Mouse (Mus musculus) forebrain, postnatal 0 days (tissue): ENCODE results near the gene Auts2. TPM values are rescaled to one million over a fixed set of nuclear protein-coding genes. Genes with fewer than 3 reads are reported as not detected.

Experiments used
- ATAC-seq: fragments of 200-750 bp; cut with Nextera tagmentation; 2 replicates; pipeline ENCODE4 v1.8.0; 2017; ENCODE audit warnings: mild to moderate bottlenecking, moderate library complexity
- DNase-seq: peaks from one replicate; pipeline ENCODE4 v3.0.0-alpha.2; 2015
- H3K27ac ChIP-seq: fragments of 300-500 bp; sonication (generic); 2 replicates; pipeline ENCODE4 v1.5.1; 2014; ENCODE audit warnings: low read depth, mild to moderate bottlenecking, antibody characterized with exemption, low read length, moderate library complexity, mixed read lengths
- H3K27me3 ChIP-seq: fragments of 300-500 bp; sonication (generic); 2 replicates; pipeline ENCODE4 v1.6.1; 2014; ENCODE audit warnings: mild to moderate bottlenecking, low read length, mixed read lengths; ENCODE audit not compliant: insufficient read depth
- H3K36me3 ChIP-seq: fragments of 300-500 bp; sonication (generic); 2 replicates; pipeline ENCODE4 v1.6.1; 2014; ENCODE audit warnings: mild to moderate bottlenecking, moderate library complexity; ENCODE audit not compliant: insufficient read depth
- H3K4me1 ChIP-seq: fragments of 300-500 bp; sonication (generic); 2 replicates; pipeline ENCODE4 v1.6.1; 2014; ENCODE audit warnings: antibody characterized with exemption; ENCODE audit not compliant: insufficient read depth
- H3K4me2 ChIP-seq: fragments of 300-500 bp; sonication (generic); 2 replicates; pipeline ENCODE4 v1.6.1; 2014; ENCODE audit warnings: low read depth, mild to moderate bottlenecking, moderate library complexity
- H3K4me3 ChIP-seq: fragments of 300-500 bp; sonication (generic); 2 replicates; pipeline ENCODE4 v1.5.1; 2014; ENCODE audit warnings: low read depth, low read length, mixed read lengths
- H3K9ac ChIP-seq: fragments of 300-500 bp; sonication (generic); 2 replicates; pipeline ENCODE4 v1.6.1; 2014; ENCODE audit warnings: mild to moderate bottlenecking
- H3K9me3 ChIP-seq: fragments of 300-500 bp; sonication (generic); 2 replicates; pipeline ENCODE4 v1.6.1; 2016; ENCODE audit warnings: low read length
- CTCF ChIP-seq: sonication (generic); IDR thresholded peaks from 2 replicates; pipeline ENCODE4 v1.5.1; 2016; ENCODE audit warnings: antibody characterized with exemption, control low read depth, low read depth
- WGBS: fragments of 180-500 bp; shearing (Covaris S2); extraction: QIAGEN DNeasy Blood & Tissue Kit; methylation state at CpG from one replicate; pipeline ENCODE4 v1.1.7; 2014; 5-methylcytosine and 5-hydroxymethylcytosine counted together
- polyA plus RNA-seq: library from polyadenylated mRNA; unstranded; fragments of >200 nt; fragmentation: Nextera tagmentation; extraction: Ambion mirVana; gene quantifications from 2 replicates; pipeline ENCODE4 v1.2.1, GENCODE M21; 2015
- total RNA-seq: library from RNA; depleted of rRNA; stranded (reverse); fragments of >200 nt; gene quantifications from 2 replicates; pipeline ENCODE4 v1.2.3, GENCODE M21; 2014

Gene Auts2
- total and polyA plus RNA-seq, 2 experiments from 2014 or later = 40.9 to 66.2 TPM

DNA sequence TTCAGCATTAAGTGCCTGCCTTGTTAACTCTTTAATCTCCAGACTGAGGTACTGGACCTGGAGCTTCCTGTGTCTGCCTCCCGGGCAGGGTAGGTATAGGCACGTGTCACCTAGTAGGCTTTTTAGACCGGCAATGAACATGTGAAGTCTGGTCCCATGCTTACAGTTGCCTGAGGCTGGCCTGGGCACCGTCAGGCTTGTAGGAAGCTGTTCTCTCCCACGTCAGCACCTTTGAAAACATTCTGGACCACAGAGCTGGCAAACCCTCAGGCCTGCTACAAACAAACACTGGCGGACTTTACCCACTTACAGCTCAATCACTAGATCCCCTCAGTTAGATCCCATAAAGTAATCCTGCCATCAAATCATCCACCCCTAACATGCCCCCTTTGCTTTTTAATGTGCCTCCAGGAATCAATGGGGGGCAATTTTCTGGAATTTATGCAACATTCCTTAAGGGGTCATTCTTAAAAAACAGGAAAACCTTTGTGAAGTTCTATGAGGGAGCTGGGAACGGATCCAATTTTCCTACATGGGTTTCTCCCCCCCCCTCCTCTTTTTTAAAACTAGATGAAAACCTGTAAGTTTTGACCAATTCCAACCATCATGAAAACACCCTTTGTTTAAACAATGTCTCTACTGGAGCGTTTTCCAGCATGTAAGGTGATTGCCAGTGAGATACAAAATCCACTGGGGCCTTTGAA, 692.4 kb downstream of the Auts2 start:
- H3K9me3 ChIP-seq = no peaks in the 10 kb centered on the region
- no peak overlapping the region for H3K4me3 ChIP-seq
- ATAC-seq = no peak
- H3K27me3 ChIP-seq = no peaks in the 10 kb centered on the region
- H3K36me3 ChIP-seq = no peaks in the 10 kb centered on the region
- no peak for DNase-seq
- no peaks in the 10 kb centered on the region for H3K4me1 ChIP-seq
- no peak for TF ChIP-seq CTCF
- 27% methylated on average over 8 of the region's 8 CpGs for WGBS
- H3K4me2 ChIP-seq = no peak overlapping the region
- no peak overlapping the region for H3K27ac ChIP-seq
- H3K9ac ChIP-seq = no peak overlapping the region

DNA sequence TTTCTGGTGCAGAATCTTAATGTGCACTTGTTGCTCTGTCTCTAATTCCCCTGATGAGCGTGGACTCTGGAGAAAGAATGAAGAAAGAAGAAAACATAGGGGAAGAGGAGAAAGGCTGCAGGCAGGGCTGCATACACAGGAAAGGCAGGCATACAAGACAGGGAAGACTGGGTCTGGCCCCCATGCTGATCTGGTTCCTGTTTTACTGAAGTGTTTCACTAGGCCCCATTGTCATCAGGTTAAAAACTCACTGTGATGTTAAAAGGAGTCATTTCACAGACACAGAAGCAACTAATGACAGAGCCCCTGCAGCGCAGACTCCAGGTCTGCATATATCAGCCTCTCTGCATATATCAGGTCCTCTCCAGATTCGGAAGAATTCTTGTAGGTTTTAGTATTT, 693.5 kb downstream of the Auts2 start:
- H3K27ac ChIP-seq = no peak overlapping the region
- no peaks in the 10 kb centered on the region for H3K27me3 ChIP-seq
- DNase-seq (no peak), ATAC-seq (no peak)
- no peaks in the 10 kb centered on the region for H3K36me3 ChIP-seq
- H3K9me3 ChIP-seq = no peaks in the 10 kb centered on the region
- no peak for TF ChIP-seq CTCF
- H3K4me1 ChIP-seq = 0 out of 2 replicates have a peak, but pooled peaks cover under 1% of the 10 kb centered on the region
- no peak overlapping the region for H3K4me2 ChIP-seq
- no peak overlapping the region for H3K9ac ChIP-seq
- H3K4me3 ChIP-seq = no peak overlapping the region
- WGBS = 60% methylated on average over 3 of the region's 3 CpGs

- DNase-seq = no peak
- Histone ChIP-seq H3K4me3 (no peak overlapping the region), H3K9ac (no peak overlapping the region), H3K4me2 (no peak overlapping the region), H3K9me3 (no peaks in the 10 kb centered on the region), H3K36me3 (no peaks in the 10 kb centered on the region), H3K27me3 (no peaks in the 10 kb centered on the region), H3K27ac (no peak overlapping the region), H3K4me1 (0 out of 2 replicates have a peak, but pooled peaks cover 8% of the 10 kb centered on the region)
- 27% methylated on average over 9 of the region's 9 CpGs for WGBS
- 0 out of 2 replicates have a peak, but pooled peaks have one; percentile 14 for ATAC-seq
- no peak for TF ChIP-seq CTCF
Measured at GRCm38 (mm10) chr5:131844519-131844800, 698.7 kb downstream of the Auts2 start.

DNA sequence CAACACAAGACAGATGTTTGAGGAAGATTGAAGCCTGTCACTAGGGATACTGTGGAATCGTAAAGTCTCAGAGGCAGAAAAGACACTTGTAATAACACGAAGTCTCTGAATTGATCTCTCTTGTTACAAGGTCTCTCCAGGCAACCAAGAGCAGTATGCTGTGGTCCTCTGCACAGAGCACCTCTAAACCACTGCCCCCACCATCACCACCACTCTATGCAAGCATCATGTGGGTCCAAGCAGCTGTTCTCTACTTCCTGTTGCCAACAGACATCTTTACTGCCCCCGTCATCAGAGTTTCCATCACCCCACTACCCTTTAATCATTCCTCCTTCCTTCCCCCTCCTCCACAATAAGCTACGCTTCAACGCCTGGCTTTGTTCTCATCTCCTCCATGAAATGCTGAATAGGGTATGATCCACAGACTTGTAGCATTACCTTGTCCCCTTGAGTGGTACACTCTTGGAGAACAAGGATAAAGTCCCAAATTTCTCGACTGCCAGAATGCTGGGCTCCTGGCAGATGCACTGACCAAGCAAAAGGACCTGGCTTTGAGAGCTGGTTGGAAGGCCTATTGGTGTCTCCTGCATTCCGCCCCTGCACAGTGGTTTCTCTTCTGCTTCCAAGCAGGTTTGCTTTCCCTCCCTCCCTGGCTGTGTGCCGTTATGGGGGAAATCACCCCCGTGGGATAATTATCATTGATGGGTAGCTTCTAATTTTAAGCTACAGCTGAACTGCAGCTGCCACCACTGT, 699.2 kb downstream of the Auts2 start:
- no peaks in the 10 kb centered on the region for H3K9me3 ChIP-seq
- no peak overlapping the region for H3K27ac ChIP-seq
- no peak overlapping the region for H3K9ac ChIP-seq
- no peaks in the 10 kb centered on the region for H3K36me3 ChIP-seq
- H3K4me2 ChIP-seq = no peak overlapping the region
- 37% methylated on average over 9 of the region's 9 CpGs for WGBS
- ATAC-seq = peak; percentile 32; the same call in 1 of the 2 replicates
- TF ChIP-seq CTCF = no peak
- H3K27me3 ChIP-seq = no peaks in the 10 kb centered on the region
- no peak overlapping the region for H3K4me3 ChIP-seq
- H3K4me1 ChIP-seq = 0 out of 2 replicates have a peak, but pooled peaks cover 8% of the 10 kb centered on the region
- DNase-seq = peak; percentile 51

DNA sequence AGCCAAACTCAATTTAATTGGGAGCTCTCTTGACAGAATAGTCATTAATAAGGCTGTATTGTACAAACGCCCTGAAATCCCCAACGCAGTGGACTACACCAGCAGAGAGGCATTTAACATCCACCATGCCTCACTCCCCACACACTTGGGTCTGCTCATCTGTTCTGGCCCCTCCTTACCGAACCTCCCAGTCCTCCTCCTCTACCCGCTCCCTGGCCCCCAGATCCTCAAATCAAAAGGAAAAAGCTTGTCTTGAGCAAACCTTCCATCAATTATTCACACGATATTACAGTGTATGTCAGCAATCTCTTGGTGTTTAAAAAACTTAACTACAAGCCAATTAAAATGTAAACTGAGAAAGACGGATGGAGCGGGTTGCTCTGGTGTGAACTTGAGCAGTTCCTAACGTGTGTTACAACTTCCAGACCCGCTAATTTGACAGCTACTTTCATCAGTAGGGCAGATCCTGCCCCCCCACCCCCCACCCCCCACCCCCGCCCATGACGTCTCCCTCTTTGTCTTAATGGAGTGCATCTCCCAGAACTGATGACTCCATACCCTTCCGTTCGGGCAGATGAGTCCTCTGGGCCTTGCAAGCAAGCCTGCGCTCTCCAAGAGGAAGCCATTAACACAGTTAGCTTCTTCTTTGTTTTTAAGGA, 703.4 kb downstream of the Auts2 start:
- no peak for ATAC-seq
- WGBS = 65% methylated on average over 14 of the region's 14 CpGs
- TF ChIP-seq CTCF = no peak

GRCm38 (mm10) chr5:131839023-131839422, 704.1 kb downstream of the Auts2 start:
- 77% methylated on average over 10 of the region's 10 CpGs for WGBS
- Histone ChIP-seq H3K27me3 (no peaks in the 10 kb centered on the region), H3K4me1 (0 out of 2 replicates have a peak, but pooled peaks cover 2% of the 10 kb centered on the region), H3K4me2 (no peak overlapping the region), H3K36me3 (no peaks in the 10 kb centered on the region), H3K27ac (no peak overlapping the region), H3K9me3 (no peaks in the 10 kb centered on the region), H3K9ac (no peak overlapping the region), H3K4me3 (no peak overlapping the region)
- no peak for TF ChIP-seq CTCF
- no peak for DNase-seq
- ATAC-seq = no peak

More for the DNA sequence above, 703.4 kb downstream of the Auts2 start:
- no peak overlapping the region for H3K4me2 ChIP-seq
- no peak for DNase-seq
- H3K9ac ChIP-seq = no peak overlapping the region
- H3K27ac ChIP-seq = no peak overlapping the region
- no peaks in the 10 kb centered on the region for H3K36me3 ChIP-seq
- H3K9me3 ChIP-seq = no peaks in the 10 kb centered on the region
- H3K4me1 ChIP-seq = 0 out of 2 replicates have a peak, but pooled peaks cover 8% of the 10 kb centered on the region
- no peak overlapping the region for H3K4me3 ChIP-seq
- no peaks in the 10 kb centered on the region for H3K27me3 ChIP-seq

DNA sequence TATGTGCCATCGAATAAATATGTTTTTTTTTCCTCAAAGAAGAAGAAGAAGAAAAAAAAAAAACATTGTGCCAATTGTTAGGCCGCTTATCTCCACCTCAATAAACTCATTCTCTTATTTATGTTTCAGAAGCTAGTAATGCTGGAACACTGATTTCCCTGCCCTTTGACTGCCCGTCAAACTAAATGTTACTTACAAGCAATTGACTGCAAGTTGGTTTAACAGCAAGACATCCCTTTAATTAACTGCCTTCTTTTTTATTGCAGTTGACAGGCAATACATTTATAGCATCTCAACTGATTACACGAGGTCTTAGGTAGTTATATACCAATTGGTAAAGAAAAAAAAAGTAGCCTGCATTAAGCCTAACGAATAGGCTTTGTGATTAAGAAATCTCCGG, 705.1 kb downstream of the Auts2 start:
- Histone ChIP-seq H3K36me3 (no peaks in the 10 kb centered on the region), H3K4me3 (no peak overlapping the region), H3K9ac (no peak overlapping the region), H3K4me2 (no peak overlapping the region), H3K27ac (no peak overlapping the region), H3K9me3 (no peaks in the 10 kb centered on the region), H3K4me1 (peaks cover 8% of the 10 kb centered on the region), H3K27me3 (no peaks in the 10 kb centered on the region)
- 27% methylated on average over 6 of the region's 6 CpGs for WGBS
- no peak for TF ChIP-seq CTCF
- DNase-seq = no peak
- ATAC-seq = no peak
